Mouse (Mus musculus) embryonic fibroblast, embryonic 13.5 days (primary cell): ENCODE data around the gene Scube2. TPM values are rescaled to one million over a fixed set of nuclear protein-coding genes. Genes with fewer than 3 reads are reported as not detected.

Experiments used
- H3K27ac ChIP-seq: 2 replicates; pipeline ENCODE4 v1.5.1; 2012; ENCODE audit warnings: low read length, control low read depth, inconsistent platforms; ENCODE audit not compliant: insufficient read depth
- H3K4me1 ChIP-seq: 2 replicates; pipeline ENCODE4 v1.6.1; 2011; ENCODE audit warnings: low read length; ENCODE audit not compliant: control insufficient read depth, insufficient read depth
- H3K4me3 ChIP-seq: 2 replicates; pipeline ENCODE4 v1.5.1; 2011; ENCODE audit warnings: mild to moderate bottlenecking, control low read depth, low read length; ENCODE audit not compliant: insufficient read depth
- CTCF ChIP-seq: IDR thresholded peaks from 2 replicates; pipeline ENCODE4 v1.5.1; 2011; ENCODE audit warnings: mild to moderate bottlenecking, control low read depth, low read length, moderate library complexity, borderline replicate concordance; ENCODE audit not compliant: insufficient read depth
- POLR2A ChIP-seq: IDR thresholded peaks from 2 replicates; pipeline ENCODE4 v1.6.1; 2011; ENCODE audit warnings: low read depth, mild to moderate bottlenecking, control low read depth, low read length, moderate library complexity
- polyA plus RNA-seq: library from polyadenylated mRNA; stranded (reverse); fragments of >200 nt; gene quantifications from 2 replicates; pipeline ENCODE4 v1.2.4, GENCODE M21; 2011; ENCODE audit warnings: low read depth; ENCODE audit not compliant: missing spikeins, insufficient read length

Gene Scube2
- polyA plus RNA-seq, 1 experiment: 1.8 TPM

- peak overlapping the region; percentile 30 for H3K4me3 ChIP-seq
- H3K27ac ChIP-seq: no peak overlapping the region
- no peaks in the 10 kb centered on the region for H3K4me1 ChIP-seq
- no peak for TF ChIP-seq CTCF
- TF ChIP-seq POLR2A: no peak
These were observed 84.4 kb downstream of the Scube2 start for GRCm38 (mm10) chr7:109781087-109781469.

- H3K4me3 ChIP-seq: no peak overlapping the region
- no peak overlapping the region for H3K27ac ChIP-seq
- no peaks in the 10 kb centered on the region for H3K4me1 ChIP-seq
- no peak for TF ChIP-seq CTCF
- TF ChIP-seq POLR2A: no peak
These were observed 93.2 kb downstream of the Scube2 start for GRCm38 (mm10) chr7:109772251-109772650.

- H3K4me1 ChIP-seq: no peaks in the 10 kb centered on the region
- H3K27ac ChIP-seq: no peak overlapping the region
- TF ChIP-seq CTCF: no peak
- no peak for TF ChIP-seq POLR2A
These were observed 96.6 kb downstream of the Scube2 start for GRCm38 (mm10) chr7:109768699-109769383.

DNA sequence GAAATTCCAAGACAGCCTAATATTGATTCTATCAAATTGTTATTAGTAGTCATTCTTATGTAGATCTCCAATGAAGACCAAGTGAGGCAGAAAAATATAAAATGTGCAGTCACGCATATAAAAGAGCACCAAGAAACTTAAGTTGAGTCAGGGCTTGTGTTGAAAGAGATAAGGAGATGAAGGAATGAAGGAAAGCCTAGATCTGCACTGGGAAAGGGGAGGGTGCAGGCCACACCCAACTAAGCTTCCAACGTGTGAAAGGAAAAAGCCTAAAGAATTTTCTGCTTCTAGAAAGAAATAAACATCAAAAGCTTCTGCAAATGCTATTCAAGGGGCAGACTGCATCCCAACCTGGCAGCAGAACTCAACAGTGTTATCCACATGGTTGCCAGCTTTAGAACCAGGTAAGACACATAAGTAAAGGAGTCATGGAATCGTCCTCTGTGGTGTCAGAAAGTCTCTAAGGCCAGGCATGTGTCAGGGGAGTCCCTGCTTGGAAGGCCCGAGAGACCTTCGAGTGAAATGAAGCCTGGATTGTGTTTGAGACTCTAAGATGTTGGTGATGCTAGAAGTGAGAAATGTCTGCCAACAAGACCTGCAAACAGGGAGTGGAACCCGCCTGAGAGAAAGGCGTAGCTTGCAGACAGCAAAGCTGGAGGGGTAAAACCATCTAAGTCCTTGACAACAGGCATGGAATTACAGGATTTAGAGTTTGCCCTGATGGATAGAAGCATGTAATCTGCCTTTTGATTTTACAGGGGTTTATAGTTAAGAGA lies 97.7 kb downstream of the Scube2 start:
- Histone ChIP-seq H3K4me3 (no peak overlapping the region), H3K27ac (no peak overlapping the region), H3K4me1 (no peaks in the 10 kb centered on the region)
- TF ChIP-seq CTCF (no peak), POLR2A (no peak)

More at GRCm38 (mm10) chr7:109768699-109769383, 96.6 kb downstream of the Scube2 start:
- H3K4me3 ChIP-seq: no peak overlapping the region

GRCm38 (mm10) chr7:109764009-109764408 lies 101.5 kb downstream of the Scube2 start:
- H3K27ac ChIP-seq: no peak overlapping the region

GRCm38 (mm10) chr7:109756291-109756690 lies 109.2 kb downstream of the Scube2 start:
- Histone ChIP-seq H3K4me3 (no peak overlapping the region), H3K27ac (no peak overlapping the region), H3K4me1 (no peaks in the 10 kb centered on the region)
- TF ChIP-seq POLR2A (no peak), CTCF (no peak)

More at GRCm38 (mm10) chr7:109764009-109764408, 101.5 kb downstream of the Scube2 start:
- Histone ChIP-seq H3K4me1 (no peaks in the 10 kb centered on the region), H3K4me3 (no peak overlapping the region)
- TF ChIP-seq CTCF (no peak), POLR2A (no peak)

DNA sequence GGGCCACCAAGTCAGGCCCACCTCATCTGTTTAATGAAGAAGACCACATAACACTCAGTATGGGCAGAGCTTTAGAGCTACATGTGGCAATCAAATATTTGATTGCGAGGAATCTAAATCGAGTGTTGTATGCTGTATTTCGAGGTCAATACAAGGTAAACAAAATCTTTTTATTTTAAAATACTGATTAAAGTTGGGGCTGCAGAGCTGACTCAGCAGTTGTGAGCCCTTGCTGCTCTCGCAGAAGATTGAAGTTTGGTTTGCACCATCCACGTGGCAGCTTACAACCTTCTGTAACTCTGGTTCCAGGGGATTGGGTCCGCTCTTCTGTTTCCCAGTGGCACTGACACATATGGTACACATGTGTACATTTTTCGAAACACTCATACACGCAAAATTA lies 111.4 kb downstream of the Scube2 start:
- Histone ChIP-seq H3K27ac (no peak overlapping the region), H3K4me1 (peaks cover 4% of the 10 kb centered on the region; the same call in 1 of the 2 replicates), H3K4me3 (no peak overlapping the region)
- TF ChIP-seq CTCF: no peak
- no peak for TF ChIP-seq POLR2A

DNA sequence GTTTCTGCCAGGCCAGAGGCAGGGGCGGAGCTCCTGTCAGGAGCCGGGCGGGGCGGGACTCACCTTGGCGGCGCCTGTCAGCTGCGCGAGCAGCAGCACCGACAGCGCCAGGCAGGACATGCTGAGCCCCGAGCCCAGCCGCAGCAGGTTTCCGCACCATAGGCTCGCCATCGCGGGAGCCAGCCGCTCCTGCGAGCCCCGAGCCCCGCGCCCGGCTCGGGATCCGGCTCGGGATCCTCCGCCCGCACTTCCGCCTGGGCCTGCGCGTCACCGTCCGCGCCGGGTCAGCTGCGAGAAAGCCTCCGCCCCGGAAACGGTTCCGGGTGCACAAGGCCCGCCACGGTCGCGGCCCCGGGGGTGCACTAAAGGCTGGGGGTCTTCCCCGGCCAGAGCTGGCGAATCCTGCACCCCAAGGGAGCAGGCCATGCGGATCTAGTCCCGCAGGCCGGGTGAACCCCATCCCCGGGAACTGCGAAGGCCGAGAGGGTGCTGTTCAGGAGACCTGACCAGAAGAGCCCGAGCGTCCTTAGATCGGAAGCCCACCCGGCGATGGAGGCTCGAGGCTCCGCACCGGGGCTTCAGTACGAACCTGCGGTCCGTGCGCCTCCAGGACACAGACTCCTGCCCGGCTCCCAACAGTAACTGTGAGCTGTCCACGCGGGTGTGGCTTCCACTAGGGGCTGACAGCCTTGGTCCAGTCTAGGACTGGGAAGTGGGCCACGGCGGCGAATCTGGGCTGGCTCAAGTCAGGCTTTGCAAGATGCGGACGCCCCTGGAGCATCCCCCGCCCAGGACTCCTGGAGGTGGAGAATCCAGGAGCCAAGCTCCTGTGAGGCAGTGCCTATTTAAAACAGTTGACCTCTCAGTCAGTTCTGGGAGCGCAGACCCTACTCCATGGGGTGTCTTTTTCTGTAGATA lies 113.2 kb downstream of the Scube2 start, which contains the start of gene Tmem9b:
TSS of gene Tmem9b (minus strand) at position 868 of the 918 bp plus-strand sequence.
- TF ChIP-seq CTCF (no peak), POLR2A (peak; percentile 69)
- Histone ChIP-seq H3K4me3 (peak within 1 kb of the TSS; percentile 77), H3K27ac (peak within 1 kb of the TSS; percentile 60), H3K4me1 (peaks cover 4% of the 10 kb centered on the region; the same call in 1 of the 2 replicates)

DNA sequence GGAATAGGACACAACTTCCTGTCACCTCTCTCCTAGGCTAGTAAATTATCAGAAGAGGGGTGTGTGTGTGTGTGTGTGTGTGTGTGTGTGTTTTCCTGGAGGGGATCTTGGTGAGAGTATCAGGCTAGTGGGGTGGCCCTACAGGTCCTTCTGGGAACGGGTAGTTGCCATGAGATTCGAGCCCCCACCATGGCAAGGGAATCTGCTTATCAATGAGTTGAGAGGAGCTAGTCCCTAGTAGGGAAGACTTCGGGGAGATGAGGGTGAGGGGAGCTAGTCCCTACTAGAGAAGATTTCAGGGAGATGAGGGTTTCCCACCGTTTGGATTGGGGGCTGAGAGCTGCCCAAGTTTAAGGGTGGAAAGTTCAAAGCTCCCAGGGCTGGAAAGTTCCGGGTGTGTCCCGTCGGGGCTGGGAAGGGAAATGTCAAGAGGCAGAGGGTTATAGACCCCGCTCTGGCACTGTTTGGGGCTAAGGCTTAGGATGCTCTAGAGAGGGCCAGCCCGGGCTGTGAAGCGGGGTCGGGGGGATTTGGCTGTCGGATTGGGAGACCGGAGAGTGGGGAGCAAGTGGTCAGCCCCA lies 114.0 kb downstream of the Scube2 start:
- H3K4me3 ChIP-seq: peak overlapping the region; percentile 77
- no peak for TF ChIP-seq POLR2A
- peaks cover 4% of the 10 kb centered on the region; the same call in 1 of the 2 replicates for H3K4me1 ChIP-seq
- no peak overlapping the region for H3K27ac ChIP-seq

Other genes starting within 250 kb of the Scube2 start
- gene St5, start 162.1 kb downstream of the Scube2 start, polyA plus RNA-seq: 79.4 and 113 TPM in 2 replicates
- gene Akip1, start 162.0 kb downstream of the Scube2 start, polyA plus RNA-seq: 16.5 and 20.4 TPM in 2 replicates
- not detected in 2 replicates for gene BC051019, start 141.8 kb downstream of the Scube2 start, polyA plus RNA-seq
- not detected in 2 replicates for gene Ascl3, start 134.0 kb downstream of the Scube2 start, polyA plus RNA-seq
- gene Tmem9b, start 112.8 kb downstream of the Scube2 start, polyA plus RNA-seq: 45.3 and 45.8 TPM in 2 replicates
- 0.17 and 0.39 TPM in 2 replicates for gene Nrip3, start 83.7 kb downstream of the Scube2 start, polyA plus RNA-seq
- 103 and 119 TPM in 2 replicates for gene Dennd5a, start 94.8 kb upstream of the Scube2 start, polyA plus RNA-seq
- gene Tmem41b, start 121.2 kb upstream of the Scube2 start, polyA plus RNA-seq: 77.0 and 90.7 TPM in 2 replicates
- gene Ipo7, start 152.6 kb upstream of the Scube2 start, polyA plus RNA-seq: 197 and 211 TPM in 2 replicates
- gene Zfp143, start 195.5 kb upstream of the Scube2 start, polyA plus RNA-seq: 15.0 and 16.3 TPM in 2 replicates